Mouse (Mus musculus) left cerebral cortex, adult 8-10 months (tissue): ENCODE data around the gene Dnal4. TPM values are rescaled to one million over a fixed set of nuclear protein-coding genes. Genes with fewer than 3 reads are reported as not detected.
A peak's percentile ranks its signal among the peaks of the same experiment; 100 is the strongest.

Experiments used
- DNase-seq, 2 experiments: peaks; one replicate each; pipeline ENCODE4 v3.0.0; 2022; ENCODE audit warnings: low spot score in 2 of 2
- total RNA-seq, 4 experiments: library from RNA; stranded (reverse); gene quantifications; 2 replicates each; pipeline ENCODE4 v1.2.4; 2022

Dnal4 gene
- total RNA-seq, 4 experiments from 2014 or later, result 49.3 to 56.8 (median 52.9) TPM

GRCm38 (mm10) chr15:79741173-79741858, 36.3 kb downstream of the Dnal4 start:
- DNase-seq, result no peak

GRCm38 (mm10) chr15:79740739-79741138, 36.9 kb downstream of the Dnal4 start:
- no peak for DNase-seq

- DNase-seq, result no peak
These were observed 43.3 kb downstream of the Dnal4 start for GRCm38 (mm10) chr15:79734311-79734710.

- no peak for DNase-seq
These were observed 44.0 kb downstream of the Dnal4 start for GRCm38 (mm10) chr15:79733640-79734039.

- DNase-seq, result no peak
These were observed 44.5 kb downstream of the Dnal4 start for GRCm38 (mm10) chr15:79733192-79733591.

- no peak for DNase-seq
These were observed 46.1 kb downstream of the Dnal4 start for GRCm38 (mm10) chr15:79731554-79731953.

GRCm38 (mm10) chr15:79728731-79729388, 48.8 kb downstream of the Dnal4 start:
- no peak for DNase-seq

- DNase-seq, result no peak
These were observed 49.3 kb downstream of the Dnal4 start for GRCm38 (mm10) chr15:79728311-79728710.

GRCm38 (mm10) chr15:79727840-79728239, 49.8 kb downstream of the Dnal4 start:
- peak in 1 of 2 experiments; percentile 44 for DNase-seq

- peak; percentile 34 to 76 for DNase-seq
These were observed 52.4 kb downstream of the Dnal4 start for GRCm38 (mm10) chr15:79725190-79725789.

GRCm38 (mm10) chr15:79723439-79723838, 54.2 kb downstream of the Dnal4 start:
- no peak for DNase-seq

- DNase-seq, result no peak
These were observed 56.9 kb downstream of the Dnal4 start for GRCm38 (mm10) chr15:79720796-79721195.

GRCm38 (mm10) chr15:79720267-79720666, 57.4 kb downstream of the Dnal4 start:
- DNase-seq, result no peak

GRCm38 (mm10) chr15:79716710-79717109, 60.9 kb downstream of the Dnal4 start:
- DNase-seq, result no peak

- DNase-seq, result no peak
These were observed 62.0 kb downstream of the Dnal4 start for GRCm38 (mm10) chr15:79715646-79716045.

Other genes with a start within 250 kb of the Dnal4 start
- 100 to 1,000 TPM; 296 to 324 (median 312) TPM for gene Ddx17, start 231.1 kb downstream of the Dnal4 start, total RNA-seq
- 1 to 10 TPM in 2 of 4 experiments, under 1 TPM in 2; 0.17 to 1.8 (median 0.92) TPM for gene Dmc1, start 172.7 kb downstream of the Dnal4 start, total RNA-seq
- 10 to 100 TPM; 10.4 to 11.4 (median 10.6) TPM for gene Fam227a, start 118.9 kb downstream of the Dnal4 start, total RNA-seq
- 10 to 100 TPM; 42.9 to 48.2 (median 46.4) TPM for gene Cby1, start 118.7 kb downstream of the Dnal4 start, total RNA-seq
- gene Tomm22, start 107.0 kb downstream of the Dnal4 start, total RNA-seq, result 100 to 1,000 TPM in 2 of 4 experiments, 10 to 100 TPM in 2; 87.9 to 109 (median 103) TPM
- gene Josd1, start 89.9 kb downstream of the Dnal4 start, total RNA-seq, result 10 to 100 TPM; 56.0 to 62.3 (median 60.6) TPM
- 10 to 100 TPM; 48.5 to 60.5 (median 55.9) TPM for gene Gtpbp1, start 87.0 kb downstream of the Dnal4 start, total RNA-seq
- gene Sun2, start 35.3 kb downstream of the Dnal4 start, total RNA-seq, result 10 to 100 TPM; 50.4 to 71.2 (median 63.2) TPM
- gene Nptxr, start 26.9 kb upstream of the Dnal4 start, total RNA-seq, result 100 to 1,000 TPM; 506 to 553 (median 527) TPM
- gene Npcd, start 56.4 kb upstream of the Dnal4 start, total RNA-seq, result 10 to 100 TPM; 14.8 to 25.9 (median 19.3) TPM
- 100 to 1,000 TPM; 293 to 319 (median 310) TPM for gene Cbx6, start 56.8 kb upstream of the Dnal4 start, total RNA-seq
- 1 to 10 TPM; 4.3 to 8.1 (median 6.0) TPM for gene Apobec3, start 113.8 kb upstream of the Dnal4 start, total RNA-seq
- gene Cbx7, start 193.3 kb upstream of the Dnal4 start, total RNA-seq, result 10 to 100 TPM; 51.4 to 59.9 (median 55.5) TPM
- 10 to 100 TPM; 26.4 to 31.9 (median 28.1) TPM for gene Pdgfb, start 237.1 kb upstream of the Dnal4 start, total RNA-seq